Mouse (Mus musculus) heart, embryonic 13.5 days (tissue): Measurements from ENCODE around the gene Cd5l. TPM values are rescaled to one million over a fixed set of nuclear protein-coding genes. Genes with fewer than 3 reads are reported as not detected.
A peak's percentile ranks its signal among the peaks of the same experiment; 100 is the strongest.
"Not testable (repeated sequence)": the region's sequence is repeated elsewhere in the genome, so short reads cannot be mapped to it uniquely, and the experiment has no call there.

Experiments used
- ATAC-seq: fragments of 200-750 bp; cut with Nextera tagmentation; 2 replicates; pipeline ENCODE4 v1.8.0; 2017; ENCODE audit warnings: moderate TSS enrichment; ENCODE audit not compliant: insufficient number of reproducible peaks, low FRiP score, low TSS enrichment; ENCODE audit errors: extremely low read depth
- H3K27ac ChIP-seq: fragments of 300-500 bp; sonication (generic); replicated peaks from 2 replicates; pipeline ENCODE4 v1.5.1; 2015; ENCODE audit warnings: moderate library complexity, mild to moderate bottlenecking, inconsistent platforms
- H3K27me3 ChIP-seq: fragments of 300-500 bp; sonication (generic); replicated peaks from 2 replicates; pipeline ENCODE4 v1.6.1; 2015; ENCODE audit warnings: mild to moderate bottlenecking, inconsistent platforms
- H3K36me3 ChIP-seq: fragments of 300-500 bp; sonication (generic); 2 replicates; pipeline ENCODE4 v1.6.1; 2015; ENCODE audit warnings: mild to moderate bottlenecking, inconsistent platforms
- H3K4me1 ChIP-seq: fragments of 300-500 bp; sonication (generic); 2 replicates; pipeline ENCODE4 v1.6.1; 2015; ENCODE audit warnings: inconsistent platforms
- H3K4me2 ChIP-seq: fragments of 300-500 bp; sonication (generic); 2 replicates; pipeline ENCODE4 v1.6.1; 2015; ENCODE audit warnings: inconsistent platforms, mild to moderate bottlenecking, moderate library complexity
- H3K4me3 ChIP-seq: fragments of 300-500 bp; sonication (generic); 2 replicates; pipeline ENCODE4 v1.5.1; 2015; ENCODE audit warnings: moderate library complexity, mild to moderate bottlenecking, inconsistent platforms
- H3K9ac ChIP-seq: fragments of 300-500 bp; sonication (generic); 2 replicates; pipeline ENCODE4 v1.6.1; 2015; ENCODE audit warnings: inconsistent platforms, mild to moderate bottlenecking, moderate library complexity
- H3K9me3 ChIP-seq: fragments of 300-500 bp; sonication (generic); 2 replicates; pipeline ENCODE4 v1.6.1; 2016; ENCODE audit warnings: inconsistent platforms
- WGBS: fragments of 180-500 bp; shearing (Covaris S2); methylation state at CpG from one replicate; pipeline ENCODE4 v1.1.7; 2015; ENCODE audit warnings: mixed read lengths; 5-methylcytosine and 5-hydroxymethylcytosine counted together
- polyA plus RNA-seq: library from polyadenylated mRNA; unstranded; fragments of >200 nt; fragmentation: Nextera tagmentation; extraction: Ambion mirVana; gene quantifications from 2 replicates; pipeline ENCODE4 v1.2.1, GENCODE M21; 2015

Cd5l gene
- polyA plus RNA-seq, 1 experiment from 2014 or later = not detected

GRCm38 (mm10) chr3:87377228-87377627, 19.5 kb downstream of the Cd5l start:
- no peak overlapping the region for H3K9ac ChIP-seq
- no peaks in the 10 kb centered on the region for H3K36me3 ChIP-seq
- no peak overlapping the region for H3K4me2 ChIP-seq
- no peak for ATAC-seq
- H3K9me3 ChIP-seq = no peaks in the 10 kb centered on the region
- no peaks in the 10 kb centered on the region for H3K27me3 ChIP-seq
- no peak overlapping the region for H3K4me3 ChIP-seq
- peaks cover 4% of the 10 kb centered on the region; the same call in 1 of the 2 replicates for H3K4me1 ChIP-seq
- 52% methylated on average over 3 of the region's 3 CpGs for WGBS
- H3K27ac ChIP-seq = no peak overlapping the region

GRCm38 (mm10) chr3:87377719-87378118, 20.0 kb downstream of the Cd5l start:
- Histone ChIP-seq H3K36me3 (no peaks in the 10 kb centered on the region), H3K4me3 (no peak overlapping the region), H3K4me1 (peaks cover 4% of the 10 kb centered on the region; the same call in 1 of the 2 replicates), H3K4me2 (no peak overlapping the region), H3K27ac (no peak overlapping the region), H3K27me3 (no peaks in the 10 kb centered on the region), H3K9ac (no peak overlapping the region), H3K9me3 (no peaks in the 10 kb centered on the region)
- 38% methylated on average over 6 of the region's 6 CpGs for WGBS
- ATAC-seq = no peak

- H3K36me3 ChIP-seq, H3K4me3 ChIP-seq, H3K27ac ChIP-seq, H3K4me1 ChIP-seq, H3K9ac ChIP-seq, H3K4me2 ChIP-seq, H3K9me3 ChIP-seq, H3K27me3 ChIP-seq, ATAC-seq: not testable (repeated sequence)
- WGBS = 83% methylated on average over 2 of the region's 2 CpGs
These were observed 22.1 kb downstream of the Cd5l start for GRCm38 (mm10) chr3:87379641-87380315.

GRCm38 (mm10) chr3:87381806-87382712, 24.4 kb downstream of the Cd5l start:
- Histone ChIP-seq H3K4me3 (no peak overlapping the region), H3K4me2 (no peak overlapping the region), H3K9ac (no peak overlapping the region), H3K4me1 (peaks cover 4% of the 10 kb centered on the region; the same call in 1 of the 2 replicates), H3K27ac (no peak overlapping the region), H3K27me3 (no peaks in the 10 kb centered on the region; the same call in 1 of the 2 replicates), H3K36me3 (no peaks in the 10 kb centered on the region), H3K9me3 (no peaks in the 10 kb centered on the region)
- WGBS = 56% methylated on average over 6 of the region's 7 CpGs
- no peak for ATAC-seq

GRCm38 (mm10) chr3:87383308-87383707, 25.6 kb downstream of the Cd5l start:
- Histone ChIP-seq H3K27ac (no peak overlapping the region), H3K27me3 (no peaks in the 10 kb centered on the region; the same call in 1 of the 2 replicates), H3K4me2 (no peak overlapping the region), H3K9ac (no peak overlapping the region), H3K9me3 (no peaks in the 10 kb centered on the region), H3K36me3 (no peaks in the 10 kb centered on the region), H3K4me3 (no peak overlapping the region), H3K4me1 (no peaks in the 10 kb centered on the region)
- no peak for ATAC-seq
- 88% methylated on average over 3 of the region's 3 CpGs for WGBS

GRCm38 (mm10) chr3:87385105-87385504, 27.4 kb downstream of the Cd5l start:
- no peaks in the 10 kb centered on the region for H3K36me3 ChIP-seq
- H3K4me2 ChIP-seq = no peak overlapping the region
- H3K9me3 ChIP-seq = no peaks in the 10 kb centered on the region
- no peak overlapping the region for H3K27ac ChIP-seq
- H3K9ac ChIP-seq = no peak overlapping the region
- 82% methylated on average over 9 of the region's 9 CpGs for WGBS
- ATAC-seq = no peak
- no peaks in the 10 kb centered on the region; the same call in 1 of the 2 replicates for H3K27me3 ChIP-seq
- no peak overlapping the region for H3K4me3 ChIP-seq
- H3K4me1 ChIP-seq = no peaks in the 10 kb centered on the region

GRCm38 (mm10) chr3:87390935-87391334, 33.3 kb downstream of the Cd5l start:
- Histone ChIP-seq H3K4me1 (peaks cover 5% of the 10 kb centered on the region; the same call in 1 of the 2 replicates), H3K27ac (peak overlapping the region; percentile 46), H3K4me3 (no peak overlapping the region), H3K36me3 (no peaks in the 10 kb centered on the region), H3K9me3 (peaks cover 5% of the 10 kb centered on the region; the same call in 1 of the 2 replicates), H3K27me3 (no peaks in the 10 kb centered on the region; the same call in 1 of the 2 replicates), H3K4me2 (no peak overlapping the region), H3K9ac (no peak overlapping the region)
- no peak for ATAC-seq
- WGBS = 75% methylated on average over 1 of the region's 1 CpGs

- H3K36me3 ChIP-seq = no peaks in the 10 kb centered on the region
- no peak overlapping the region for H3K4me3 ChIP-seq
- no peak overlapping the region for H3K9ac ChIP-seq
- H3K9me3 ChIP-seq = peaks cover 6% of the 10 kb centered on the region; the same call in 1 of the 2 replicates
- no peak for ATAC-seq
- H3K27me3 ChIP-seq = no peaks in the 10 kb centered on the region
- H3K27ac ChIP-seq = no peak overlapping the region
- H3K4me2 ChIP-seq = no peak overlapping the region
- WGBS = 64% methylated on average over 4 of the region's 4 CpGs
- no peaks in the 10 kb centered on the region for H3K4me1 ChIP-seq
These were observed 41.1 kb downstream of the Cd5l start for GRCm38 (mm10) chr3:87398809-87399208.

- H3K4me2 ChIP-seq = no peak overlapping the region
- ATAC-seq = no peak
- H3K9me3 ChIP-seq = peaks cover 6% of the 10 kb centered on the region; the same call in 1 of the 2 replicates
- H3K27me3 ChIP-seq = no peaks in the 10 kb centered on the region
- H3K36me3 ChIP-seq = no peaks in the 10 kb centered on the region
- no peaks in the 10 kb centered on the region for H3K4me1 ChIP-seq
- WGBS = 75% methylated on average over 4 of the region's 4 CpGs
- no peak overlapping the region for H3K27ac ChIP-seq
- no peak overlapping the region for H3K9ac ChIP-seq
- H3K4me3 ChIP-seq = no peak overlapping the region
These were observed 42.2 kb downstream of the Cd5l start for GRCm38 (mm10) chr3:87399906-87400305.

GRCm38 (mm10) chr3:87401321-87401720, 43.6 kb downstream of the Cd5l start:
- Histone ChIP-seq H3K9ac (no peak overlapping the region), H3K4me3 (no peak overlapping the region), H3K9me3 (no peaks in the 10 kb centered on the region), H3K4me2 (no peak overlapping the region), H3K27ac (no peak overlapping the region), H3K27me3 (no peaks in the 10 kb centered on the region), H3K36me3 (no peaks in the 10 kb centered on the region), H3K4me1 (no peaks in the 10 kb centered on the region)
- 38% methylated on average over 5 of the region's 5 CpGs for WGBS
- no peak for ATAC-seq

- H3K27ac ChIP-seq = no peak overlapping the region
- no peaks in the 10 kb centered on the region for H3K4me1 ChIP-seq
- H3K27me3 ChIP-seq = no peaks in the 10 kb centered on the region
- no peak for ATAC-seq
- WGBS = 23% methylated on average over 4 of the region's 4 CpGs
- no peak overlapping the region for H3K9ac ChIP-seq
- H3K9me3 ChIP-seq = no peaks in the 10 kb centered on the region
- no peaks in the 10 kb centered on the region for H3K36me3 ChIP-seq
- no peak overlapping the region for H3K4me3 ChIP-seq
- no peak overlapping the region for H3K4me2 ChIP-seq
These were observed 50.5 kb downstream of the Cd5l start for GRCm38 (mm10) chr3:87408171-87408570.
